Mouse (Mus musculus) right cerebral cortex, postnatal 25 days (tissue): Measurements from ENCODE around the gene Rom1.

Source experiments
- DNase-seq: peaks from one replicate; pipeline ENCODE4 v3.0.0; 2022

The Rom1 gene

GRCm38 (mm10) chr19:8941515-8942217 lies 12.5 kb upstream of the Rom1 start, which contains the start of gene Mta2:
Gene Mta2 (plus strand): TSS chr19:8941875.
- peak; percentile 91 for DNase-seq

DNA sequence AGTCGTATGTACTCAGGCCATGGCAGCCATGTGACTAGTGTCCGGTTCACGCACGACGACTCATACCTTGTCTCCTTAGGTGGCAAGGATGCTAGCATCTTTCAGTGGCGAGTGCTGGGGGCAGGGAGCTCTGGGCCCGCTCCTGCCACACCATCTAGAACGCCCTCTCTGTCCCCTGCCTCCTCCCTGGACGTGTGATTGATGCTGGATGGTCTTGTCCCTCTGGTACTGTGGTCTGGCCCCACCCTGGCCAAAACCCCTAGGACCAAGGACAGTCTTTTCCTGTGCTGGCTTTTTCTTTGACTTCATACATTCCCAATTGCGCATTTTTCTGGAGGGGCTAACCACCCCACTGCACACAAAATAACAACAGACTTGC lies 12.0 kb upstream of the Rom1 start:
- DNase-seq, result no peak

DNA sequence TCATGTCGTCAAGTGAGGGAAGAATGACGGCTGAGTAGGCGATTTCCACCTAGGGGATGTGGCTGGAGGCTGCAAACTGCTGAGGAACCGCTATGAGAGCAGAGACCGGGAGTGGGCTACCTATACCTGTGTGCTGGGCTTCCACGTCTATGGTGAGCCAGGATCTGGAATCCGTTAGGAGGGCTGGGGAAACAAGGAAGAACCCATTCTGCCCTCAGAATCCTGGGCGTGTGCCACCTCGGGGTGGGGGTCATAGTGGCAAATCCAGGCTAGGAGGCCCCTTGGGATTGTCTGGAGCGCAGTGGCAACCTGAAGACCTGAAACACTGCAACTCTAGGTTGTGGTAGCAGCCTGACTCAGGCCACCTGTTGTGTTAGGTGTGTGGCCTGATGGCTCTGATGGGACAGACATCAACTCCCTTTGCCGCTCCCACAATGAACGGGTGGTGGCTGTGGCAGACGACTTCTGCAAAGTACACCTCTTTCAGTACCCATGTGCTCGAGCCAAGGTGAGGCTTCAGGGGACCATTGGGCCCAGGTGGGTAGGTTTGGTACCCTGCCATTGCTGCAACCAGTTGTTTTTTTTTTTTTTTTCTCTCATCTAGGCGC lies 11.5 kb upstream of the Rom1 start:
- no peak for DNase-seq

DNA sequence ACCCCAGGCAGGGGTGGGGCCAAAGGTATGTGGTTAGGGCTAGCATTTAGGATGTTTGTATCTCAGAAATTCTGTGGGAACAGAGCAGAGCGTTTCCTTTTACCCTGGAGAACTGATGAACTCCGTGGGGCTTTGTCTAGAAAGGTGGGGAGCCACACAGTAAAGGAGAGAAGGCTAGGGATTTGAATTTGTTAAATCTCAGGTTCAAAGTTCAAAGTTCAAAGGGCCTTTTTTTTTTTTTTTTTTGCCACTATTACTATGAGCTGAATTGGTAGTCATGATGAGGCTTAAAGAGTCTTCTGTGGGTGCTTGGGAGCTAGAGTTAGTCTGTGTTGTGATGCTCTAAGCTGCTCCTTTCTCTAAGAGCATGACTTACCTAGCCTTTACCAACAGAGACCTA lies 7.6 kb upstream of the Rom1 start:
- no peak for DNase-seq

DNA sequence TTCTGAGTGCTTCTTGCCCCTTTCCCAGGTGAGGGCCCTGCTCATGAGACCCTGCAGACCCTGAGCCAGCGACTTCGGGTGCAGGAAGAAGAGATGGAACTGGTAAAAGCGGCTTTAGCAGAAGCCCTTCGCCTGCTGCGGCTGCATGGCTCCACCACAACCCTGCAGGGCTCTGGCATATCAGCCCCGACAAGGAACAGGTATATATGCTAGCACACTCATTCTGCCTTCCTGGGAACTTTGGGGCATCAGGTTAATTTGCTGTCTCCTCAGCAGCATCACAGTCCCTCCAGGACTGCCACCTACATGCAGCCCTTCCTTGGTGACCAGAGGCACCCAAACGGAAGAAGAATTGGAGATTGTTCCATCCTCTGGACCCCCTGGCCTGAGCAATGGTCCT lies 1.6 kb upstream of the Rom1 start:
- DNase-seq, result no peak

DNA sequence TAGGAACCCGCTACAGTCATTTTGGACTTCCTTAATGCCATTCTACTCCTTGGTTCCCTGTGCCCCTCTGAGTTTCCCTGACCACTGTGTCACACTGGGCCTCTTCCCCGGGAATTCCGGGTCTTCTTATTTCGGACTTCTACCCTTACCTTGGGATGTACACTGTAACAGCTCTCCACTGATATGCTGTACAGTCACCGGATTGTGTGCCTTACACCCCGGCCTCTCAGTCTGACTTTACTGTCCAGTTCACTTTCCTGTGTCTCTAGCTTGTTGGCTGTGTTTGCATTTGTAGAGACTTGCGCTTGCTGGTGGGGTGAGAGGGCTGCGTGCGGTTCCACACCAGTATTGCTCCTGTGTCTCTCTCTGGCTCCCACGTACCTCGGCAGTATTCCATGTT lies 961 bp upstream of the Rom1 start:
- DNase-seq, result no peak

GRCm38 (mm10) chr19:8928689-8929223 lies 400 bp downstream of the Rom1 start:
- DNase-seq, result no peak

DNA sequence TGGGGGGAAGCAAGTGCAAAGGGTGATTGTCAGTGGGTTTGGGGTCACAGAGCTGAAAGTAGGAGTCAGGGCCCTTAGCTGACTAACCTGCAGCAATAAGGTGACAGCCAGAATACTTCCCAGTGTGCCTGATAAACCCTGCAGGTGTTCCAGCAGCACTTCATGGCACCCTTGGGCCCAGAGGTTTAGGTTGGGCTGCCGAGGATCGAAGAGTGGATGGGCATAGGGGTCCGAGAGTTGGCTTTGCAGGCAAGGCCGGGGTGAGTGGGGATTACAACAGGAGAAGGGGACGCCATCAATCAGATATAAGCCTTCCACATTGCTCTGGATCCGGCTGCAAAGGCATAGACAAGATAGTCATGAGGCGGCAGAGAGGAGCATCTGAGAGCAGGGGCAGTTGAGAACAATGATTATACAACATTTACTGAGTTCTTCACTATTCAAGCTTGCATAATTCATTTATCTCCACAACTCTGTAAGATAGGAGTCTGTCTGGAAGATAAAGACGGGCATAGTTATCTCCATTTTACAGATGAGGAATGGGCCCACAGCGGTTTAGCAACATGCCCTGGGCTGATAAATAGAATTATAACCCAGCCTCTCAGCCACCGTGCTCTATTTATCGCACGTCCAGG lies 1.1 kb downstream of the Rom1 start:
- DNase-seq, result no peak

DNA sequence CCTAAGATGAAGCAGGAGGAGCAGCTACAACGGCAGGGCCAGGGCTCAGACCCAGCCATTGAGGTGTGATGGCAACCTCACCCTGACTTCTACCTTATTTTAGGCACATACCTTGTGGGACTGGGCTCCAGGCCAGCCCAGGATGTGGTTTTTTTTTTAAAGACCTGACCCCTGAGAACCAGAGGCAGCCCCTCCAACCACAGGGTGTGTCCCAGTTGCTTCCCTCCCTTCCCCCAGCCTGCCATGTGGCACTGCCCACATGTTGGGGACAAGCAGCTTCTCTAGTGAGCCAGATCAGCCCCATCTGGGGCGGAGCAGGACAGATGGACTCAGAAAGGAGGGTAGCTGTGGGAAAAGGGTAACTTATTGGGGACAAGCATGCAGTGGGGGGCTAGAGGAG lies 2.4 kb downstream of the Rom1 start:
- DNase-seq, result no peak

- no peak for DNase-seq
These were observed 7.4 kb downstream of the Rom1 start for GRCm38 (mm10) chr19:8921741-8922140.

DNA sequence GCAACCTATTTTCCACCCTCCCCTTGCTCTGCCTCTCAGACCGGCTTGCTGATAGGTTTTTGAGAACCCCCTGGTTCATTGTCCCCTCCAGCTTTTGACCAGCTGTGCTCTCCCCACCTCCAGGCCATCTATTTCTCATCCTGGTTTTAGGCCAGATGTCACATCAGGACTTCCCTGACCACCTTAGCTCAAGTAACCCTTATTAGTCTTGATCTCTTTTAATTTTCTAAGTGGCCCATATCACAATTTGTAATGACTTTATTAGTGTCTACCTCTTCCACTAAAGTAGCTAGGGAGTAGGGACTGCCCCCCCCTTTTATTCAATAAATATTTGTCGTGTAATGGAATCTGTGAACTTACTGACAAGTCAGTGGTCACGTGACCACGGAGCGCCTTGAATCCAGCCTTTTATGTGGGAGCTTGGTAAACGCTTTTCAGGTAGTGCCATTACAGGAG lies 8.3 kb downstream of the Rom1 start:
- DNase-seq, result no peak

GRCm38 (mm10) chr19:8920073-8920736 lies 9.0 kb downstream of the Rom1 start, which contains the start of gene B3gat3:
Gene B3gat3 (plus strand): TSS chr19:8920374.
- peak; percentile 94 for DNase-seq

- DNase-seq, result no peak
These were observed 9.5 kb downstream of the Rom1 start for GRCm38 (mm10) chr19:8919684-8920072.

GRCm38 (mm10) chr19:8919000-8919399 lies 10.2 kb downstream of the Rom1 start:
- DNase-seq, result no peak

- DNase-seq, result no peak
These were observed 14.9 kb downstream of the Rom1 start for GRCm38 (mm10) chr19:8914212-8914611.

GRCm38 (mm10) chr19:8911810-8912209 lies 17.3 kb downstream of the Rom1 start:
- no peak for DNase-seq

- no peak for DNase-seq
These were observed 20.6 kb downstream of the Rom1 start for GRCm38 (mm10) chr19:8908531-8908930.

DNA sequence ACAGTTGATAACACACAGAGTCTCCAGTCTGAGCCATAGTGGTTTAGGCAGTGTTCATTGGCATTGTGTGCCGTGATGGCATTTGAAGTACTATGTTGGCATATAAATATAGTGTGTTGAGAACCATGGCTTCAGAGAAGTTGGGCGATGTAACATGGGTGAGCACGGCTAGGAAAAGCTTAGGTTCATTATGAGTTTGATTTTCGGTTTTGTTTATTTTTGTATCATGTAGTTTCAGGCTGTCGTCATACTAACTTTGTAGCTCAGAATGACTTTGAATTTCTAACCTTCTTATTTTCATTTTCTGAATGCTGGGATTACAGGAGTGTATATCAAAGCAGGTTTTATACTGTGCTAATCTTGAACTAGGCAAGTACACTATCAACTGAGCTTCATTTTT lies 25.7 kb downstream of the Rom1 start:
- no peak for DNase-seq

- no peak for DNase-seq
These were observed 30.1 kb downstream of the Rom1 start for GRCm38 (mm10) chr19:8899079-8899478.

DNA sequence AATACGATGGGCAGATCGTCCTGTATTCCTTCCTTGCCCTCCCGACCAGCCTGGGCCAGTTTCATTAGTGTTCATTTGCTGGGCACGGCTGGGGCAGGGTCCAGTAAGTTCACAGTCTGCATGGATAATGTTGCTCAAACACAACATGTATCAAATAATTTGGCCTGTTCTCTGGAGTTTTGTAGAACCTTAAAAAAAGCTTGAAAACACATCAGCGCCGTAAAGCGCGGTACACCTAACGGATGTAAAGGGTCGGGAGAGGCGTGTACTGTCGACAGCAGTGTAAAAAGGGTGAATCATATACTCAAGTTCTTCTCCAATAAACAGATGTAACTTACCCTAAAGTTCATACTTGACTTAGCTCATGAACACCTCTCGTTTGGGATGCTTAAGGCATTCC lies 30.6 kb downstream of the Rom1 start:
- DNase-seq, result no peak

DNA sequence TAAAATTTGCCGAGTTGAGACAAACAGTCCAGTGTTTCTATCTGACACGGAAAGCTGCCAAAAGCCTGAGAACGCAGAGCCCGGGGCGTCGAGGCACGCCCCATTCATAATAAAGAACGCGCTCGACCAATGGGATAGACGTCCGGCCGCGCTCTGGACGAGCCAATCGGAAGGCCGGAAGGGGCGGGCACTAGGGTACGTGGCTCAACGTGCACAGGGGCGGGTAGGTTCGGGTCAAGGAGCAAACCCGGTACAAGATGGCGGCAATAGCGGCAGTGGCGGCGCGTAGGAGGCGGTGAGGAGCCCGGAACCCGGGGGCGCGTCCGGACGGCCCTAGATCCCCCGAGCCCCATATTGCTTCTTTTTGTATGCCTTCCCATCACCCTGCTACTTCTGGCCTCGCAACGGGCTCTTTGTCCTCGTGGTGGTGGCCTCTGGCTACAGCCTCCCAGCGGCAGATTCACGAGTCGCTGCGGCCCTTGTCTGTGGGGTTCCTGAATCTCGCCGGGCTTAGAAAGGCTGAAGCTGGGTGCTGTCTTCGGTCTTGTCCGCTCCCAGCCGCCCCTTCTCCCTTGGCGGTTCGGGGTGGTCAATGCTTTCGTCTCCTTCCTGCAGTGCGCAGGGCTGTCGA lies 31.2 kb downstream of the Rom1 start, which contains the start of gene Ganab:
TSS of gene Ganab (plus strand) at position 207 of the 631 bp plus-strand sequence.
- peak; percentile 96 for DNase-seq

GRCm38 (mm10) chr19:8897211-8897864 lies 31.8 kb downstream of the Rom1 start:
- peak; percentile 29 for DNase-seq
